Mouse (Mus musculus): ENCODE results near the gene 1700025G04Rik.
"Not testable (repeated sequence)": the region's sequence is repeated elsewhere in the genome, so short reads cannot be mapped to it uniquely, and the experiment has no call there.

Gene 1700025G04Rik

DNA sequence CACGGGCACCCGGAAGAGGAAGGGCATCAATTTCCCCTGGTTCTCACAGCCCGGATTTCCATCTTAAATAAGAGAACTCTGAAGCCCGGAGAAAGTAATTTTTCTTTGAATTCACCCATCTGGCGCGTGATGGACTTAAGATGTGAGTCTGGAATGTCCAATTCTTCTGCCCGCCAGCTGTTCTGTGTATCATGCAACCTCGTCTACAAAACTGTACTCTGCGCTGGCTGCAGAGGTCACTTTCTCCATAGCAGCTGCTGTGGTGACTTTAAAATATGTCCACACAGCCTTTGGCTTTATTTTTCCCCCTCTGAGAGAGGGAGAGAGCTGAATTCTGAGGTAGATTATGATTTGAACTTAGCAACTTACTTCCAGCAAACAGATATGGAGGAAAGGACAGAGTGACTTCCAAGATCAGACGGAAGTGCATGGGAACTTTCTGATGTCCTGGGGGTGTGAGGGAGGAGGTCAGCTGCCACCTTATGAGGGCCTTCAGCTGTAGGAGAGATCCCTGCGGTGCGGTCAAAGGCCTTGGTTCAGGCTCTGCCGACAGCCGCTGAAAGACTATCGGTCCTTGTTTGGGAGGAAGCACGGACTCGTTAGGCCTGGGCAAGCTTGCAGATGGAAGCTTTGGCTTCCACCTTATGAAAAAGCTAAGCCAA lies 226.7 kb downstream of the 1700025G04Rik start:
- DNase-seq (ENCODE audit: low read depth in 1 of 2, low spot score in 2 of 2), result no peak

DNA sequence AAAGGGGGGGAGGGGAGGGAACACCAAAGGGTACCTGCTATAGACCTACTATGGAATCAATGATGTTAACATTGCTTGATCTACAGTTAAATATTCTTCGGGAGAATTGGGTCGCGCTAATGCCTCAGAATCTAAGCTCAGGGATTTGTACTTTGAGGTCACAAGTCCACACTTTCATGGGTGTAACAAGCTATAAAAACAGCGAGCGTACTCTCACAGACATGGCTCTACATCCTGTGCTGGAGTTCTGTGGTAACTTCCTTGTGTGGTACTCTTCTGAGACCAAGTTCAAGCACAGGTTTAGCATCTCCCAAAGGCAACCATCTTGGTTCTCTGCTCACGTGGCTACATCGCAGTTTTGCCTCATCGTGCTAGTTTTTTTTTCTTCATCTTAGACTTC lies 227.8 kb downstream of the 1700025G04Rik start:
- DNase-seq (ENCODE audit: low read depth in 1 of 2, low spot score in 2 of 2), result no peak

DNA sequence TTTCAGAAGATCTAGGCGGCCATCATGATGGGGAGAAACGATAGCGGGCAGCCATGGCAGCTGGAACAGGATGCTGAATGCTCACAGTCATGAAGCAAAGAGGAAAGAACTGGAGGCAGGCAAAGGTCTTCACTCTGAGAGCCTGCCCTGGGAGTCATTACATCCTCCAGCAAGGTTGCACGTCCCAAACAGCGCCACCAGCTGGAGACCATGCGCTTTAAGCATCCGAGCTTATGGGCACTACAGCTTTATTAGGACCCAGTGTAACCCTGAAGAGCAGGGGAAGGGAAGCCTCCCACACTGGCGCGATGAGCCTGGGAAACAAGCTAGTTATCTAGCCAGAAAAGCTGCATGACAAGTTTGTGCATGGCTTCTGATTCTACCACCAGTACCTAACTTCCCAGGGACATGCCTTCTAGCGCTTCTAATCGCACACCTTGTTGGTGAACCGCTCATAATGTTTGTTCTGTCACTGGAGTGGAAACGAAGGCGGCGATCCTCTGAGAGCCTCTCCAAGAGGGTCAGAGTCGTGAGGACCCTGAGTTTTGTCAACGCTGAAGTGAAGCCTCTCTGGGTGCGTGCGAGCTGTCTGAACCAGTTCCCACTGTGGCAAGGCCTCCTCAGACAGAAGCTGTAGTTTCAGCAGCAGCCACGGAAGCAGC lies 228.5 kb downstream of the 1700025G04Rik start:
- DNase-seq (ENCODE audit: low read depth in 1 of 2, low spot score in 2 of 2), result no peak

DNA sequence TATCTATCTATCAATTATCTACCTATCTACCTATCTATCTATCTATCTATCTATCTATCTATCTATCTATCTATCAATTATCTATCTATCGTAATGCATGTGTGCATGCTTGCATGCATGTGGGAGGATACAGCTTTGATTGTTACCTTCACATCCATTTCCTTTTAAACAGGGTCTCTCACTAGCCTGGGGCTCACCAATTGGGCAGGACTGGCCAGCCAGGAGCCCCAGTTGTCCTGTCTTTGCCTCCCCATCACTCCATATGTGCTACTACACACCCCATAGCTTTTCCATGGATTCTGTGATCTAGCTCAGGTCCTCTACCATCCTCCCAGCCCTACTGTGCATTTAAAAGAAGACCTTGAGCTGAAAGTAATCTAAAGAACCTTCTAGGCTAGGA lies 231.5 kb downstream of the 1700025G04Rik start:
- DNase-seq (ENCODE audit: low read depth in 1 of 2, low spot score in 2 of 2), result no peak

DNA sequence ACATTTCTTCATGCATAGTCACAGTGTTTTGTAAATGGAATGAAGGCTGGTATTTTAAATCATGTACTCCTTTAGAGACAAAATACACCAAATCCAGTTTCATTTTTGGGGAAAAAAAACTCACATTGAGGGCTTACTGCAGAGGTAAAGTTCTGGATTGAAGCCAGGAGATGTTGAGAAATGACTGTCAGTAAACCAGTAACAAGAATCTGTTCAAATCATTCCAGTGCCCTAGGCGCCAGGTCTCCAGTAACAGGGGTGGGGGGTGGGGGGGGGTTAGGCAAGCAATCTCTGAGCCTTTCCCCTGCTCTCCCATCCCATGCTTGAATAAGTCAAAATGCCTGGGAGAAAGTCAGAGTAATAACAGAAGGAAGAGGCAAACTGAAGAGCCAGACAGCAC lies 234.4 kb downstream of the 1700025G04Rik start:
- DNase-seq (ENCODE audit: low read depth in 1 of 2, low spot score in 2 of 2), result no peak

DNA sequence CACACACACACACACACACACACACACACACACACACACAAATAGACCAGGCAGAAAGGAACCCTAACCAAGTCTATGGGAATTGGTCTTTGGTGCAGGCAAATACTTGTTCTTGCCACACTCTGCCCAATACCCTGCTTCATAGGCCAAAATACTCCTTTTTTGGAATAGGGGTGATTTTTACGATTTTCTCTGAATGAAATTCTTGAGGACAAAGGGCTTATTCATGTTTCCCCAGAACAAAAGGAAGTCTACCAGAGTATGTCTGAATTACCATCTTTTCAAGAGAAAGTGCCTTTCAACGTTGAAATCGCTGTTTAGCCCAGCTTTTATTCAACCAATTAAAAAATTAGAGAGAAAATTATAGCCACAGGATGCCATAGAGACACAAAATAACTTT lies 237.9 kb downstream of the 1700025G04Rik start:
- DNase-seq (ENCODE audit: low read depth in 1 of 2, low spot score in 2 of 2), result no peak

DNA sequence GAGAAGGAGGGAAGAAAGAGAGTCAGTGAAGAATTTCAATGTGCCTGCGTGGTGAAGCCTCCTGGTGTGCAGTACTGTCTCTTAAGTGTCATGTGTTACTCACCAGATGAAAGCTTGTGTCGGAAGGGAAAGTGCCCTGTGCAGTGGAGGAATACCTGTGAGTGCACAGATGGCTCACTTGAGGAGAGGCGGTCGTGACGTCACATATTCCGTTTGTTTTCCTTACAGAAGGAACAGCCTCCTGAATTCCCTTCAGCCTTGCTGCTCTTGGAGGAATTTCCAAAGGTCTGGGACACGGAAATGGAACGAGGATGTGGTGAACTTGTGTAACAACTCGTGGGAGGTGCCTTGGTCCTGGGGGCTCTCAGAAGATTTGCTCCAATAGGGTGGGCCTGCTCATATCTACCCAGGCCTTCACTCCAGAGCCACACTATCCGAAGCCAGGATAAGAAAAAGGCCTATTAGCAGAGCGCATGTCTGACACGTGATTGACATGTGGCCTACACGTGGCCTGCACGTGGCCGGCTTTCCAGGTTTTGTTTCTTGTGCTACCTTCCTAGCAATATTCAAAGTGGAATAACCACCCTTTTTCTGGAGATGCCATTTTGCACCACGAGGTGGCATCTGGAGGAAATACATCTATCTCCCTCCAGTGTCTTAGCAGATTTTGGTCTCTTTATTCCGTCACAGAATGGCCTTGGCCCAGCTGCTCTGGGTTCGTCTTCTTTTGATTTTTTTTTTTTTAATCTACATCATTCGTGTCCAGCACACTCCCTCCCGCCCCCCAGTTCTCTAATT lies 238.7 kb downstream of the 1700025G04Rik start:
- no peak for DNase-seq (ENCODE audit: low read depth in 1 of 2, low spot score in 2 of 2)

DNA sequence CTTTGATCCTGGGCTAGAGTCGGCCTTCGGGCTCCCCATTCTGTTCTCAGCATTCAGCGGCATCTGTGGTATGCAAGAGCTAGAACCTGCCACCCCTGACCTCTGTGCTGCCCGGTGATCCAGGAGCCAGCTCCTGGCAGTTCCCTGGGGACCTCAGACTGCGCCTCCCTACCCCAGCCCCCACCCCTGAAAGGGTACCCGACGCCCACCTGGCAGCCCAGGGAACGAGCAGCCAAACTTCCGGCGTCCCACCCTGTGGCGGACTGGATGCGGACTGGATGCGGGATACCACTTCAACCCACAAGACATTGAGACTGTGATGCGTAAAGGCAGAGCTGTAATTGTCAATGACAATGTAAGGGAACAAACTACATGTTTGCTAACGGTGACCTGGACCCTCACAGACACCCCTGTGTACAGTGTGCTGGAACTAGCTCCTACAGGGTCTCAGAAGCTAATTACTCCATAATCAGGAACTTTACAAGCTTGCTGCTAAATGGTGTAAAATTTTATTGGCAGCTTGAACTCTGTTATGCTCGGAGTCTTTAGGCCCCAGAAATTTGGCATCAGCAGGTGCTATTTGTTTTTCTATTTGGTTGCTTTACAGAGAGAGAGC lies 239.8 kb downstream of the 1700025G04Rik start:
- no peak for DNase-seq (ENCODE audit: low read depth in 1 of 2, low spot score in 2 of 2)

DNA sequence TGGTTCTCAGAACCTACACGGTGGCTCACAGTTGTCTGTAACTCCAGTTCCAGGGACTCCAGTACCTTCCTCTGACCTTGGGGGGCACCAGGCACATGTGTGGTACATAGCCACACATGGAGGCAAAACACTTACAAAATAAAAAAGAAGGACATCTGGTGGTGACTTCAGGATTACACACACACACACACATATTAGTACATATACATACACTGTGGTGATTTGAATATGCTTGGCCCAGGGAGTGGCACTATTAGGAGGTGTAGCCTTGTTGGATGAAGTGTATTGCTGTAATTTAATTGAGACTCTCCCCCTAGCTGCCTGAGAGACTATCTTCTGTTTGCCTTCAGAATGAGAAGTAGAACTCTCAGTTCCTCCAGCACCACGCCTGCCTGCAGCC lies 241.6 kb downstream of the 1700025G04Rik start:
- DNase-seq (ENCODE audit: low read depth in 1 of 2, low spot score in 2 of 2), result no peak

DNA sequence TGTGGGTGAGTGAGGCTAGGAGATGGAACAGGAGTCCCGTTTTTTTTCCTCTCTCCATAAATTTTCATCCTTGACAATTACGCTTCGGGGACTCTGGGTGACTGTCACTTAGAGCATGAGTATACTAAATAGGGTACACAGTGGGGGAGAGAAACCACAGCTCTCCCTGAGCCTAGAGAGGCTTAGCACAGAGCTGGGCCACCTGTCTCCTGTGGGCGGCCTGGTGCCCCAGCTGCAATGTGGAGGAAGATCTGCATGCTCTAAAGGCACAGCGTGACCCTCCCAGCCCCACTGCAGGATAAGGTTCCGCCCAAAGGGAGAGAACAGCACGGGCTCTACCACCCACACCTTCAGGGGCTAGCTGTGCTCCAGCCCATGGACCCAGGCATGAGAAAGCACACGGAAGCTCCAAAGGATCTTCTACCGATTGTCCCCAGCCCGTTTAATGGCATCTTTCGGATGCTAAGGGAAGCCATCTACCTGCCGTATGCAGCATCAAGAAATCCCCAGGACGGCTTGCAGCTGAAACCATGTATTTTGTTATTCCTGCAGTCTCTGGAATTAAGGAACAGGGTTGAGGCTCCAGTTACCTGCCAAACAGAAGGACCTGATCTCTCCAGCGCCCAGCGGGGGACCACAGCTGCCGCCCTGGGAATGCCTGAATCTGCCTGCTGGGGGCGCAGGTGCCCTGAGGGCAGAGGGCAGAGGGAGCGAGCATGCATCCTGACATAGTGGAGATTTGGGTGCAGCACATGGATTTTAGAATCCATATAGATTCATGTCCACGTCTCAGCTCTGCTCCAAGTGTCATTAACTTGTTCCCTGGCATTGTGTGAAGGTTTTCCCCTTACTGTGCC lies 243.8 kb downstream of the 1700025G04Rik start:
- DNase-seq (ENCODE audit: low read depth in 1 of 2, low spot score in 2 of 2), result no peak

DNA sequence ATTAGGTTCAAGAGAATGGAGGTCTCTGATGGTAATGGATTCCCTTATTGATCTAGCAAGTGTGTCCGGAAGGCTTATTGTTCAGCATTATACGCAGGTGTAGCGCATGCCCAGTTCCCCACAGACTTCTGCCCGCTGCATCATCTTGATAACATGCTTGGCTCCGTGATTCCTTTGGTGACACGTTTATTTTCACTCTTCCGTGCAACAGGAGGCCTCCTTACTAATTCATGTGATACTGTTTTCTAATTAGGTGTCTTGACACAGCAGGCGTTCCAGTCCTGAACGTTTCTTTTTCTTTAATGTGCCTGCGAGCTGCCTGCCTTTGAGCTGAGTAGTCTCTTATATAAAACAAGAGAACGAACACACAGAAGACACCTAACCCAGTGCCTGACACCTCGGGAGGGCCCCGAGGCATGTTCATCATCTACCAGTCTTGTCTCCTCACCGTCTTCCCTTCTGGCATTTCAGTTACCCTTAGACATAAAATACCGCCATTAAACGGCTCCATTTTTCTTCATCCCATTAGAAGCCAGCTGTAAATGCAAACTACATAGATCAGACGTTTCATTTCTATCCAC lies 244.6 kb downstream of the 1700025G04Rik start:
- DNase-seq (ENCODE audit: low read depth in 1 of 2, low spot score in 2 of 2), result no peak

DNA sequence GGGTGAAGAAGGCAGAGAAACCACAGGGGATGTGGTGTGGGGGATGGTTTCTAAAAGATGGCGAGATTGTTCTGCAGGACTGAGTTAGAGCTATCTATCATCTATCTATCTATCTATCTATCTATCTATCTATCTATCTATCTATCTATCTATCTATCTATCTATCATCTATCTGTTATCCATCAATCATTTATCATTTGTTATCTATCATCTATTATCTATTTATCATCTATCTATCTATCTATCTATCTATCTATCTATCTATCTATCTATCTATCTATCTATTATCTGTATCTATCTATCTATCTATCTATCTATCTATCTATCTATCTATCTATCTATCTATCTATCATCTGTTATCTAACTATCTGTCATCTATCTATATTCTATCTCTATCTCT lies 249.6 kb downstream of the 1700025G04Rik start:
- not testable (repeated sequence) for DNase-seq (ENCODE audit: low read depth in 1 of 2, low spot score in 2 of 2)

DNA sequence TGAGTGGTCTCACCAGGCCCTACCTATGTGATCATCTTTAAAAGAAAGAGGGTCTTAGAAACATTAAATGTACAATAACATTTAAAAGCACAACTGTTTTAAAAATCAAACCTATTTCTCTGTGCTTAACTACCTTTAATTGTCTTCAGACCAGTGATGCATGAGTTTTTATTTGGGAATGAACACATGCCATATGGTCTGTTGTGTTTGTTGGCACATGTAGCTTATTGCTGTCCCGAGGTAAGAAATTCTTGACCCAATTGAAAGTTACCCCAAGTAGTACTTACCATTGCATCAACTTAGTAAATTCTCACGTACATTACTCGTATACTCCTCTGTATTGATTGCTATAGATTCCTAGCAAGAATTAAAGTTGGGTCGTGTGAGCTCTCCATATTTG lies 254.7 kb downstream of the 1700025G04Rik start:
- DNase-seq (ENCODE audit: low read depth in 1 of 2, low spot score in 2 of 2), result no peak

DNA sequence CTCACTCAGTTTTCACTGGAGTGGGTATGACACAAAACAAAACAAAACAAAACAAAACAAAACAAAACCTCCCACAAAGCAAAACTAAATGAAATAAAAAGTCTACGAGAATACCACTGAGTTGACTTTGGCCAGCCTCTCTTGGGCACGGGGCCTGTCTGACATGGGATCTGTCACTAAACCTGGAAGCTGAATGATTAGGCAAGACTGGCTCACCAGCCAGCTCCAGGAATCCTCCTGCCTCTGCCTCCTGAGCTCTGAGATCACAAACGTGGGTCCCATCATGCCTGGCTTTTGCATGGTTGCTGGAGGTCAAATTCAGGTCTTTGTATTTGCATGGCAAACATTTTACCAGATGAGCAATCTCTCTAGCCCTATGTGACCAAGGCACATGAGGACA lies 258.1 kb downstream of the 1700025G04Rik start:
- DNase-seq (ENCODE audit: low read depth in 1 of 2, low spot score in 2 of 2), result no peak

DNA sequence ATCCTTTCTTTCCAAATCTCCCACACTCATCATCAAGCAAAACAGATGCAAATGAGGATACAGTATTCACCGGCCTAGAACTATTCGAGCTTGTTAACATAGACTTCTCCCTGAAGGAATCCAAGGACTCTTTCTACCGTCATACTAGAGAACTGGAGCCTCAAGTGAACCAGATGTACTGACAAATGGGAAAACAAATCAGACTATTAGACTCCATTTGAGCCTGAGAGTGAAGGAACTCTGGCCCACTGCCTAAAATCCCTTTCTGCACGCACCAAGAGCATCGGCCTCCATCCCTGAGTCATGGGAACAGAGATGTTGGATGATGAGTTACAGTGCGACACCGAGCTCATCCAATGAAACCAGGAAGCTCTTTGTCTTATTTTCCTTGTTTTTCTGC lies 264.9 kb downstream of the 1700025G04Rik start:
- DNase-seq (ENCODE audit: low read depth in 1 of 2, low spot score in 2 of 2), result no peak

DNA sequence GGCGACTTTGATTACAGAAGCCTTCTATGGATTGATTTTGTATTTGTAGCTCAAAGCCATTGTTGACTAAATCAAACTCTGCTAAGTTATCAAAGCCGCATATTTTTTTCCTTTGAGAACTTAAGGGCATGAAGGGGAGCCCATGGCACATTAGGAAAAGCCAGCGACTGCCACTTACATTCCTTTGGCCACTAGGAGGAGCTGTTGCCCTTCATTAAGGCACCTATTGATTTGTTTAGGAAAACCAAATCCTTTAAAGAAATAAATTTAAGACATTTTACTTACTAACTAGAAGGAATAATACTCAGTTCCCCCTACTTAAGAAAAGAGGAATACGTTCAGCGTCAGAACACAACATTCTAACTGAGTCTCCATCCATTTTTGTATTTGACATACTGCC lies 269.5 kb downstream of the 1700025G04Rik start:
- DNase-seq (ENCODE audit: low read depth in 1 of 2, low spot score in 2 of 2), result no peak

DNA sequence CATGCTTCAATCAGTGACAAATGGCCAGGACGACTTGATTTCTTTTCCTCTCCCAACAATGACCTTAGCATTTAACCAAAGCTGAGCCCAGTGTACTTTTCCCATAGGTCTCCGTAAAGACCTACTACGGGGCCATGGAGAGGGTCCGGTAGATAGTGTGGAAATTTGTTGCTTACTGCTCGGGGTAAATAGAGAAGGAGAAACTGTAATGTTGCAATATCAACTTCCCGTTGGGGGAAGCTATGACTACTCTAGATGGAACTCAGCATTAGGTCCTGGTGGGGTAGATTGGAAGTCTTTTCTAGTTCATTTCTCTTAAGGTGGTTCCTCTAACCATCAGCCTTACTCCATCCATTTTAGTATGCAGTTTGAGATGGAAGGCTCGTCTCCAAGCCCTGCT lies 270.7 kb downstream of the 1700025G04Rik start:
- peak in 1 of 2 experiments; percentile 15 for DNase-seq (ENCODE audit: low read depth in 1 of 2, low spot score in 2 of 2)

DNA sequence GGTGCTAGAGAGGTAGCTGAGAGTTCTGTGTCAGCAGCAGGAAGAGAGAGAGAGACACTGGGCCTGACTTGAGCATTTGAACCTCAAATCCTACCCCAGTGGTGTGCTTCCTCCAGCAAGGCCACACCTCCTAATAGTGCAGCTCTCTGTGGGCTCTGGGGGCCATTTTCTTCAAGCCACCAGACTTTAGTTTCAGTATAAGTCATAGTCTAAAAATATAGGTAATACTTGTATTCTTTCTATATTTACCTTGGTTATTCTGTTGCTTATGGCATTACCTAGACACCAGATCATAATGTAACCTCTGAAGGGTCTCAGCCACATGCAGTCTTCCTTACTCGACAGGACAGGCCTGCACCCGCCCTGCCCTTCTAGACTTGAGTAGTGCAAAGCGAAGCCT lies 273.9 kb downstream of the 1700025G04Rik start:
- no peak for DNase-seq (ENCODE audit: low read depth in 1 of 2, low spot score in 2 of 2)

DNA sequence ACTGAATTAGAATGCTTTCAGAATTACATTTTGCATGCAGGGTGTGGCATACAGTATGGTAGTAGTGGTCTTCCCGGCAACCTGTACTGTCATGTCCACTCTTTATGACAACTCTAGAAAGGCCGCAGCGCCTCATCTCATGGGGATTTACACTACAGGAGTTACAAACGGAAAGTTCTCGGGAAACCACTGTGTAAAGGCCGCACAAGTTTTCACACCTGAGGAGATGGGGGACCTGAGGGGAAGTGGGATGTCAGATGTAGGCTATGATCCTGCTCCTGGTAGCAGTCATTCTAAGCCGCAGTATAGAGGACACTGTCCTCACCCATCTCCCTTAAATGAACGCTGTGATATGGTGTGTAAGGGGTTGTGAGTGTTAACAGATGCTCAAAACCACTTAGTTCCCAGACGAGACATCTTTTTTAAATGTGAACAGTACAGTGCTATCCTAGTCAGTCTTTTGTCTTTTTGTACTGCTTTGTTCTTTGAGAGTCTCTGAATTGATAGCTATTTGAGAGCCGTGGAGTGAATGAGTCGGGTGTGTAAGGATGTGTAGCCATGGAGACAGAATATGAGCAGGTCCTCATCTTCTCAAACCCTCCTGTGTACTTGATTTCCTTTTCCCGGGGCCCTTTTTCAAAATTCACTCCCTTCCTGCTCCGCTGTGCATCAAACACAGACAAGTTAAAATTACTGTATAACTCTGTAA lies 277.8 kb downstream of the 1700025G04Rik start:
- no peak for DNase-seq (ENCODE audit: low read depth in 1 of 2, low spot score in 2 of 2)

DNA sequence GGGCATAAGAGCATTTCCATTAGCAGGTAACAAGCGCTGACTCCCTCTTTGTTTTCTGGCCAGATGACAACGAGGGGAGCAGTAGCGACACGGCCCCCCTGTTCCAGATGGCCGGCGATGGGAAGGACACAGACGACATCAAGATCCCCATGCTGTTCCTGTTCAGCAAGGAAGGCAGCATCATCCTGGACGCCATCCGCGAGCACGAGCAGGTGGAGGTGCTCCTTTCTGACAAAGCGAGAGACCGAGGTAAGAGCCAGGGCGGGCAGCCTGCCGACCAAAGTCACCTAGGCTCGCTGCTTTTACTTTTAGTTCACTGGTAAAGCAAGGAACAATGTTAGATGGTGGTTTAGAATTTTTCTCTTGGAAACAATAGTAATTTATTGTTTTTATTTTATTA lies 278.5 kb downstream of the 1700025G04Rik start:
- DNase-seq (ENCODE audit: low read depth in 1 of 2, low spot score in 2 of 2), result no peak

Data from monocyte, adult 2 months (primary cell).